Mouse (Mus musculus) embryonic facial prominence, embryonic 15.5 days (tissue): Measurements from ENCODE around the gene Larp1. TPM values are rescaled to one million over a fixed set of nuclear protein-coding genes. Genes with fewer than 3 reads are reported as not detected.

ENCODE experiments used
- ATAC-seq: fragments of 200-750 bp; cut with Nextera tagmentation; 2 replicates; pipeline ENCODE4 v1.8.0; 2017; ENCODE audit warnings: low read depth, moderate TSS enrichment; ENCODE audit not compliant: insufficient number of reproducible peaks, low FRiP score, low TSS enrichment
- H3K27ac ChIP-seq: fragments of 300-500 bp; sonication (generic); replicated peaks from 2 replicates; pipeline ENCODE4 v1.5.1; 2015; ENCODE audit warnings: mild to moderate bottlenecking, inconsistent platforms
- H3K27me3 ChIP-seq: fragments of 300-500 bp; sonication (generic); 2 replicates; pipeline ENCODE4 v1.6.1; 2015; ENCODE audit warnings: inconsistent platforms
- H3K36me3 ChIP-seq: fragments of 300-500 bp; sonication (generic); 2 replicates; pipeline ENCODE4 v1.6.1; 2015; ENCODE audit warnings: mild to moderate bottlenecking, inconsistent platforms
- H3K4me1 ChIP-seq: fragments of 300-500 bp; sonication (generic); 2 replicates; pipeline ENCODE4 v1.6.1; 2015; ENCODE audit warnings: inconsistent platforms
- H3K4me2 ChIP-seq: fragments of 300-500 bp; sonication (generic); replicated peaks from 2 replicates; pipeline ENCODE4 v1.6.1; 2015; ENCODE audit warnings: mild to moderate bottlenecking, inconsistent platforms
- H3K4me3 ChIP-seq: fragments of 300-500 bp; sonication (generic); replicated peaks from 2 replicates; pipeline ENCODE4 v1.5.1; 2015; ENCODE audit warnings: mild to moderate bottlenecking, inconsistent platforms
- H3K9ac ChIP-seq: fragments of 300-500 bp; sonication (generic); 2 replicates; pipeline ENCODE4 v1.6.1; 2015; ENCODE audit warnings: inconsistent platforms
- H3K9me3 ChIP-seq: fragments of 300-500 bp; sonication (generic); replicated peaks from 2 replicates; pipeline ENCODE4 v1.6.1; 2016; ENCODE audit warnings: inconsistent platforms
- WGBS: fragments of 180-500 bp; shearing (Covaris S2); methylation state at CpG from one replicate; pipeline ENCODE4 v1.1.7; 2015; 5-methylcytosine and 5-hydroxymethylcytosine counted together
- polyA plus RNA-seq: library from polyadenylated mRNA; unstranded; fragments of >200 nt; fragmentation: Nextera tagmentation; extraction: Ambion mirVana; gene quantifications from 2 replicates; pipeline ENCODE4 v1.2.1, GENCODE M21; 2015

Larp1 gene
- polyA plus RNA-seq, 1 experiment from 2014 or later = 19.3 TPM

DNA sequence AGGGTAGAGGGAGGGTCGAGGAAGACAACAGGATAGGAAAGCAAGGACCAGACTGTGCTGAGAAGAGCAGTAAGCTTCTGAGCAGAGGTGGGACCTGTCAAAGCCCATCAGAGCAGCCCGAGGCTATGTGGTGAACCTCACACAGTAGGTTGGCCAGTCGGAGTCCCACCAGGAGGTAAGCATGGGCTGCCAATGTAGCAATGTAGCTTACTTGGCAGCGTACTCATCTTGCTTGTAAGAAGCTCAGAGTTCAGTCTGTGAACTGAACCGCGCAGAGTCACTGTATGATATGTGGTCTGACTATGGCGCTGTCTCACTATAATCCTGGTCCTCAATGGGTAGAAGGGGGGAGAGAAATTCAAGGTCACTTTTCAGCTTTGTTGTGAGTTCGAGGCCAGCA, 5.7 kb upstream of the Larp1 start:
- Histone ChIP-seq H3K27me3 (no peaks in the 10 kb centered on the region), H3K4me3 (no peak overlapping the region), H3K9me3 (no peaks in the 10 kb centered on the region), H3K27ac (no peak overlapping the region), H3K36me3 (no peaks in the 10 kb centered on the region), H3K4me2 (no peak overlapping the region), H3K9ac (no peak overlapping the region), H3K4me1 (peaks cover 4% of the 10 kb centered on the region; the same call in 1 of the 2 replicates)
- WGBS = 74% methylated on average over 8 of the region's 8 CpGs
- ATAC-seq = no peak

DNA sequence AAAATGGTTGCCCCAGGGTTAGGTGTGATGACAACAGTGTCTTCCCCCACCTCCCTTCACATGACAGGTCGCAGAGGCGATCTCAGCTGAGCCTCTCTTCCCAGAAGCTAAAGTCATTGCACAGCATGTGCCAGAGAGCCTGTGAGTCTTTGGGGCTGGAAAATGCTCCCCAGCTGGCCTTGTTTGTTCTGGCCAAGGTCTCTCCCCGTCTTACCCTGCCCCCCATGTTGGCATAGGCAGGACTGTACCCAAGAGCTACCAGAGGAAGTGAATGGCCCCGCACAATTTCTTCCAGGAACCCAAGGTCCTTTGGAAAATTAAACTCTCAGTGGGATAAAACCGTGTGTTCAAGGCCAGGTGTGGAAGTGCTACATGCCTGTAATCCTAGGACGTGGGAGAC, 5.1 kb upstream of the Larp1 start:
- no peak for ATAC-seq
- Histone ChIP-seq H3K9ac (no peak overlapping the region), H3K9me3 (no peaks in the 10 kb centered on the region), H3K4me3 (no peak overlapping the region), H3K4me1 (peaks cover 8% of the 10 kb centered on the region; the same call in 1 of the 2 replicates), H3K27ac (no peak overlapping the region), H3K27me3 (no peaks in the 10 kb centered on the region), H3K4me2 (no peak overlapping the region), H3K36me3 (no peaks in the 10 kb centered on the region)
- WGBS = 70% methylated on average over 6 of the region's 6 CpGs

DNA sequence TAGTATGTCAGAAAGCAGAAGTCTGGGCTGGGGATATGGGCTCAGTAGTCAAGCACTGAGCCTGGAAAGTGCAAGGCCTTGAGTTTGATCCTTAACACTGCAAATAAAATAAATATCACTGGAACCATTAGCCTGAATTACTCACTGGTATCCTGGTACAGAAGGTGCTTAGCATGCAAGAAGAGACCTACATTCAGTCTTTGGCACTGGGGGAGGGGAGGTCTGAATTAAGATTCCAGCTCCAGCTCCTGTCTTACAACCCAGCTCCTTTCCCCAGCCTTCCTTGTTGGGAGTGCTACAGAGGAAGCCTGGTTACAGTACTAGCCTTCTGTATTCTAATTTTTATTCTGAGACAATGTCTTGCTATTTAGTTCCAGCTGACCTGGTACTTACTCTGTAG, 3.8 kb upstream of the Larp1 start:
- Histone ChIP-seq H3K27me3 (no peaks in the 10 kb centered on the region), H3K36me3 (no peaks in the 10 kb centered on the region), H3K4me3 (no peak overlapping the region), H3K27ac (no peak overlapping the region), H3K4me2 (no peak overlapping the region), H3K9ac (no peak overlapping the region), H3K9me3 (no peaks in the 10 kb centered on the region), H3K4me1 (peaks cover 9% of the 10 kb centered on the region; the same call in 1 of the 2 replicates)
- ATAC-seq = no peak

DNA sequence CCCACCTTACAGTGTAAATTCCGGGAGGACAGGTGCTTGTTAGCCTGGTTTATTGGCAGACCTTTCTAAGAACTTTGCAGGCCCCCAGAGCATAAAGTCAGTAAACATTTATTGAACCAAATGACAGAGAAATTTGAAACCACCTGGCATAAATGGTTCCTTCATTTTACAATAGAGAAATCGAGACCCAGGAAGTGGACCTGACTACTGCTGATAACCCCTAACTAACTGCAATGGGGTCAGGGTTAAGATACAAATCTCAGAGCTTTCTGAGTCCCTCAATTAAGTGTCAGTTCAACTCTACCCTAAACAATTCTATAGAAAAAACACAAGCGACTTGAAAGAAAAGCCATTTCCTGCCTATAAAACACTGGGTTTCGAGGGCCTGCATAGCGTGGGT, 851 bp upstream of the Larp1 start:
- peak overlapping the region; percentile 72 for H3K27ac ChIP-seq
- ATAC-seq = no peak
- no peaks in the 10 kb centered on the region for H3K9me3 ChIP-seq
- no peaks in the 10 kb centered on the region for H3K36me3 ChIP-seq
- no peaks in the 10 kb centered on the region for H3K27me3 ChIP-seq
- peak overlapping the region; percentile 43 for H3K9ac ChIP-seq
- 7% methylated on average over 5 of the region's 5 CpGs for WGBS
- H3K4me2 ChIP-seq = peak overlapping the region; percentile 93
- peaks cover 29% of the 10 kb centered on the region for H3K4me1 ChIP-seq
- H3K4me3 ChIP-seq = peak overlapping the region; percentile 93

DNA sequence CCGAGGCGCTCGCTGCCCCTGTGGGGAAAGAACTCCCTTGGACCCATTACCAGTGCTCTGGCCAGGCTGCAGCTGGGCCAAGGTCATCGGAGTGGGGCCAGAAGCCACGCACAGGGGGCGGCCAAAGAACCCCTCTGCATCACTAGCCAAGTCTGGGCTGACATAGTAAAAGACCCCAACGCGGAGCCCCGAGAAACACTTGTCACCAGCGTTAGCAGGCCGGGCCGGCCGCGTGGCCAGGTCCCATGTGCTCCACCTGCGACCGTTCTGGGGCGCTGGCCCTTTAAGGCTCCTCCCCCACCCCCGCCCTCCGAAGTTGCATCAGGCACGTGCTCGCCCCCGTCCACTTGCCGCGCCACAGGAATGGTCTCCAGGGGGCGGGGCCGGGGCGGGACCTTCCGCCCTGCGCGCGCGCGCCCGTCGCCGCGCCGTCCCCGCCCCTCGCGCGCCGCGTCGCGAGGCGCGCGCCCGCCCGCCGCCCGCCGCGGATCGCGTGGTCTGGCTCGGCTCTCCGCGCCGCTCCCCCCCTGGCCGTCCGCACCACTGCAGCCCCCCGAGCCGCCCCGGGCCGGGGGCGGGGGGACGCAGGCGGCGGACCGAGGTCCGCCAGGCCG, 320 bp upstream of the Larp1 start:
- Histone ChIP-seq H3K36me3 (no peaks in the 10 kb centered on the region), H3K4me2 (peak overlapping the region; percentile 93), H3K4me1 (peaks cover 32% of the 10 kb centered on the region), H3K4me3 (peak overlapping the region; percentile 93), H3K27ac (peak overlapping the region; percentile 88), H3K9ac (peak overlapping the region; percentile 99), H3K27me3 (no peaks in the 10 kb centered on the region), H3K9me3 (no peaks in the 10 kb centered on the region)
- peak; percentile 88 for ATAC-seq
- WGBS = 0% methylated on average over 28 of the region's 74 CpGs

DNA sequence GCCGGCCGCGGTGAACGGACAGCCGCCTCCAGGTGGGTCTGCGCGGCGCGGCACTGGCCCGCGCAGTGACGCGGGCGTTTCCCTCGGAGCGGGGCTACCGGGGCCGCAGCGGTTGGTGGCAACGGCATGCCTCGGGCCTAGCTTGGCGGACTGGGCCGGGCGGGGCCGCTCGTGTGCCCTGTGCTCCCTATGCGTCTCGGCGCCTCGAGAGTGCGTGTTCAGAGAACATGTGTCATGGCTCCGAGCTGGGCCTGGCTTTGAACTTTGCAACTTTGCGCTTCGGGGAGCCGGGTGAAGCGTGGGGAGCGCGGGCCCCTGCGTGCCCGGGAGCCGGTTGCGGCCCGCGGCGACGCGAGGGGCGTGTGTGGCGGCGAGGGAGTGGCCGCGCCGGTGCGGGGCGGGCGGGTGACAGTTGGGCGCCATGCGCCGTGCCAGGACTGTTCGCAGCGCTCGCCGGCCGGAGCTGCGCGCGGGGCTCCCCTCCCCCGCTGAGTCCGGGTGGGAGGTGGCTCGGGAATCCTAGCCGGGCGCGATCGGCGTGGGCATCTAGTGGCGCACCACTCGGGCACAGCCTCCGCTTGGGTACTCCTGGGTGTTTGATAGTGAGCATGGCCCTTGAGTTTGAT, 765 bp downstream of the Larp1 start:
- Histone ChIP-seq H3K4me1 (peaks cover 32% of the 10 kb centered on the region), H3K27ac (peak overlapping the region; percentile 88), H3K27me3 (no peaks in the 10 kb centered on the region), H3K36me3 (no peaks in the 10 kb centered on the region), H3K4me2 (peak overlapping the region; percentile 68), H3K9me3 (no peaks in the 10 kb centered on the region), H3K9ac (peak overlapping the region; percentile 99), H3K4me3 (peak overlapping the region; percentile 93)
- ATAC-seq = peak; percentile 77
- WGBS = under 1% methylated on average over 74 of the region's 78 CpGs

DNA sequence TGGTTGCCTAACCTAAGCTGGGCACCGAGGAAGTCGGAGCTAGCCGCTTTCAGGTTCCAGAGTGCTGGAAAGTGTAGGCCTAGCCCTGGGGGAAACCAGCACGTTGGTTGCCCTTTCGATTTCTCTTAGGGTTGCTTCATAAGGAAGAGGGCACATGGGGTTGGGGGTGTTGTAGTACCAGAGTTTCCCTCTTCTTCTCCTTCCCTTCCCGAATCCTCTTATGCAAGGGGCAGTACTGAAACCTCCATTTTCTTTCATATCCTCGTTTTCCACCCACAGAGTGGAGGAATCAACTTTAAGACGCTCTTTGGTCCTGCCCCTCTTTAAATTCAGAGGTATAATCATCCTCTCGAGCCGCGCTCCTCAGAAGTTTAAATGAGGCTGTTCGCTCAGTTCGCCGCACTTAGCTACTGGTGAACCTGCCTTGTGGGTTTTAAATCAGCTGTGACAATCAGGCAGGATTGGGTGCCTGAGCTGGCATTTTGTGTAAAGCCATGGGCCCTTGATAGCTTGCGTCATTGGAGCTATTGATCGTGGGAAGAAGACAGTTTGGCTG, 1.4 kb downstream of the Larp1 start:
- H3K36me3 ChIP-seq = no peaks in the 10 kb centered on the region
- whole genome bisulfite sequencing = 1% methylated on average over 16 of the region's 16 CpGs
- no peak for ATAC-seq
- H3K4me2 ChIP-seq = peak overlapping the region; percentile 68
- H3K4me1 ChIP-seq = peaks cover 32% of the 10 kb centered on the region
- H3K27ac ChIP-seq = peak overlapping the region; percentile 88
- no peaks in the 10 kb centered on the region for H3K9me3 ChIP-seq
- no peaks in the 10 kb centered on the region for H3K27me3 ChIP-seq
- H3K9ac ChIP-seq = peak overlapping the region; percentile 99
- peak overlapping the region; percentile 93 for H3K4me3 ChIP-seq

DNA sequence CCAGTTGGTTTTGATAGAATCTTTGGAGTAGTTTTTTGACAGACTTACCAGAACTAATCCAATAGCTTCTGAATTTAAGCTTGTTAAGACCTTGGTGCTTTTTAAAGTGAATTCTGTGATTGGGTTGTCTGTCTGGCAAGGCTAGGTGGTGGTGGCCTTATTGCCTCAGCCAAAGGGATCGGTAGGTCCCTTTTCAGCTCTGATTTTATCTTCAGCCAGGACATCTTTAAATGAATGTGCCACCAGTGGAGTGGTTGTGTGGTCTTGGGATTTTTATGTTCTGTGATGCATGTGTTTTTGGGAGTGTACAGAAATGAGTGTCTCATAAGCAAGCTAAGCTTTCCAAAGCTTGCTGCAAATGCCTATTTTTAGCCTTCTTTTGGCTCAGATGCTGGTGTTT, 2.1 kb downstream of the Larp1 start:
- no peak overlapping the region for H3K9ac ChIP-seq
- H3K36me3 ChIP-seq = no peaks in the 10 kb centered on the region
- no peaks in the 10 kb centered on the region for H3K9me3 ChIP-seq
- no peak for ATAC-seq
- peak overlapping the region; percentile 93 for H3K4me3 ChIP-seq
- H3K27ac ChIP-seq = 0 out of 2 replicates have a peak overlapping the region, but pooled peaks have one; percentile 30
- H3K27me3 ChIP-seq = no peaks in the 10 kb centered on the region
- peak overlapping the region; percentile 68 for H3K4me2 ChIP-seq
- H3K4me1 ChIP-seq = peaks cover 34% of the 10 kb centered on the region
- WGBS = 24% methylated on average over 1 of the region's 1 CpGs

DNA sequence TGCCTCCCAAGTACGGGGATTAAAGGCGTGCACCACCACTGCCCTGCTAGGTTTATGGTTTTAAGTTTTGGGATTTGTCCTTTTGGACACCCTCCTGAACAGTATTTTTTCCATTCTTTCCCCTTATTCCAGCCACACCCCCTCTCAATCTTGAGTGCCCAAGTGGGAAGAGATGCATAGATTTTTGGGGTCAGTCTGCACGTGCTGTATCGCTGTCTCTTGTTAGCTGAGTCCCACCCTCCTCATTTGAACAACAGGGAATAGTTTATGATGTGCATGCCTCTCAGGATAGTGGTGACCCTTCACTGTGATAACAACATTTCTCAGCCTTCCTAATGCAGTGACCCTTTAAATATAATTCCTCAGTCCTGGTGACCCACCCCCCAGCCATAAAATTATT, 2.9 kb downstream of the Larp1 start:
- no peak overlapping the region for H3K27ac ChIP-seq
- H3K4me2 ChIP-seq = no peak overlapping the region
- no peaks in the 10 kb centered on the region for H3K27me3 ChIP-seq
- ATAC-seq = no peak
- no peak overlapping the region for H3K4me3 ChIP-seq
- WGBS = 72% methylated on average over 4 of the region's 4 CpGs
- H3K9ac ChIP-seq = no peak overlapping the region
- peaks cover 43% of the 10 kb centered on the region for H3K4me1 ChIP-seq
- H3K9me3 ChIP-seq = no peaks in the 10 kb centered on the region
- H3K36me3 ChIP-seq = no peaks in the 10 kb centered on the region

DNA sequence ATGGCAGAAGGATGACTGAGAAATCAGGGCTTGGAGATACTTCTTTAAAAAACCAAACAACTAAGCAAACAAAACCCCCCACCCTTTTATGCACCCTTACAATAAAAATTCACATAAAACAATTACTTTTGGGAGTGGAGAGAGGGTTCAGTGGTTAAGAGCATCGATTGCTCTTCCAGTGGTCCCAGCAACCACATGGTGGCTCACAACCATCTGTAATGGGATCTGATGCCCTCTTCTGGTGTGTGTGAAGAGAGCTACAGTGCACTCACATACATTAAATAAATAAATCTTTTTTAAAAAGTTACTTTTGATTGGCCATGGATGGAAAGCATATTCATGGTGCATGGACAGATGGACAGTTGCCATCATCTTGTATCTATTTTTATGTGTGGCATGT, 3.8 kb downstream of the Larp1 start:
- 76% methylated on average over 1 of the region's 1 CpGs for WGBS
- H3K9me3 ChIP-seq = no peaks in the 10 kb centered on the region
- H3K4me2 ChIP-seq = no peak overlapping the region
- no peak overlapping the region for H3K9ac ChIP-seq
- ATAC-seq = no peak
- no peak overlapping the region for H3K27ac ChIP-seq
- H3K4me3 ChIP-seq = no peak overlapping the region
- no peaks in the 10 kb centered on the region for H3K27me3 ChIP-seq
- H3K36me3 ChIP-seq = no peaks in the 10 kb centered on the region
- peaks cover 51% of the 10 kb centered on the region for H3K4me1 ChIP-seq

DNA sequence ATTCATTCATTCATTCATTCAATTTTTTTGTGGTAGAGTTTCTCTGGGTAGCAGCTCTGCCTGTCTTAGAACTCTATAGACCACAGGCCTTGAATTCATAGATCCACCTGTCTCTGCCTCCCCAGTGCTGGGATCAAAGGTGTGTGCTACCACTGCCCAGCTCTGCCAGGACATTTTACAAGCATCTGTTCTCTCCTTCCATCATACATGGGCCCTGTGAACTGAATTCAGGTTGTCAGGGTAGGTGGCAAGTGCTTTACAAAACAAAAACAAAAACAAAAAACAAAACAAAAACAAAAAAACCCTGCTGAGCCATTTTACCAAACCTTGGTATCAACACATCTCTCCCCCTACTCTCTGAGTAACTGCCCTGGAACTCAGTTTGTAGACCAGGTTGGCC, 4.2 kb downstream of the Larp1 start:
- H3K4me1 ChIP-seq = peaks cover 51% of the 10 kb centered on the region
- no peak overlapping the region for H3K4me3 ChIP-seq
- no peak overlapping the region for H3K4me2 ChIP-seq
- ATAC-seq = no peak
- H3K27me3 ChIP-seq = no peaks in the 10 kb centered on the region
- no peak overlapping the region for H3K27ac ChIP-seq
- no peaks in the 10 kb centered on the region for H3K9me3 ChIP-seq
- H3K9ac ChIP-seq = no peak overlapping the region
- no peaks in the 10 kb centered on the region for H3K36me3 ChIP-seq

DNA sequence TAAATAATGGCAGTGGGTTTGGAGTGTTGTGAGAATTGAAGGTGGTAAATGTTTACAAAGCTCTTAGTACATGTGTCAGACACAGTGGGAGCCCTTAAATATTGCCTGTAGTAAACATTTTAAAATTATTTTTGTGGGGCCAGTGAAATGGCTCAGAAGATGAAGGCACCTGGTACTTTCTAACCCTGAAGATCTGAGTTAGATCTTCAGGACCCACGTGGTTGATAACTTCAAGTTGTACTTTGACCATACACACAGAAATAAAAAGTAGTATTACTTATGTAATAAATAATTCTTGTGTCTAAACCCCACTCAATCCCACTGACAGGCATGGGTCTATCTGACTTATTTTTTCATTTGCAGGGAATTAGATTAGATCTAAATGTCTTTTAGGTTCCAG, 5.7 kb downstream of the Larp1 start:
- no peak for ATAC-seq
- H3K4me2 ChIP-seq = no peak overlapping the region
- no peaks in the 10 kb centered on the region for H3K36me3 ChIP-seq
- no peaks in the 10 kb centered on the region for H3K9me3 ChIP-seq
- no peak overlapping the region for H3K4me3 ChIP-seq
- H3K27ac ChIP-seq = no peak overlapping the region
- H3K9ac ChIP-seq = no peak overlapping the region
- H3K27me3 ChIP-seq = no peaks in the 10 kb centered on the region
- peaks cover 55% of the 10 kb centered on the region for H3K4me1 ChIP-seq
- 73% methylated on average over 1 of the region's 1 CpGs for WGBS
